Mouse (Mus musculus) testis, adult 2 months (tissue): Measurements from ENCODE around the gene Nxnl1.

Experiments used
- CTCF ChIP-seq: fragments of 200-500 bp; IDR thresholded peaks from 2 replicates; pipeline ENCODE4 v1.5.1; 2012; ENCODE audit warnings: low read depth, mild to moderate bottlenecking, inconsistent platforms, low read length, moderate library complexity; ENCODE audit not compliant: control insufficient read depth, insufficient read depth, insufficient replicate concordance
- POLR2A ChIP-seq: fragments of 200-500 bp; IDR thresholded peaks from 2 replicates; pipeline ENCODE4 v1.6.1; 2012; ENCODE audit warnings: low read depth, mild to moderate bottlenecking, inconsistent platforms, low read length, moderate library complexity; ENCODE audit not compliant: control insufficient read depth

- TF ChIP-seq CTCF, result no peak
- no peak for TF ChIP-seq POLR2A
These were observed 8.0 kb upstream of the Nxnl1 start for GRCm38 (mm10) chr8:71574426-71574825.
